Mouse (Mus musculus) v-Abl transformed pro-B cells (cell line): ENCODE data around the gene Gxylt1.

Experiments used
- in situ Hi-C, 2 experiments: fragments of 400-800 bp; cut with MboI; formaldehyde crosslinking; loops; one replicate each; pipeline ENCODE4 v1.15.1; 2025; ENCODE audit not compliant: unreplicated experiment in 2 of 2

Gene Gxylt1

DNA sequence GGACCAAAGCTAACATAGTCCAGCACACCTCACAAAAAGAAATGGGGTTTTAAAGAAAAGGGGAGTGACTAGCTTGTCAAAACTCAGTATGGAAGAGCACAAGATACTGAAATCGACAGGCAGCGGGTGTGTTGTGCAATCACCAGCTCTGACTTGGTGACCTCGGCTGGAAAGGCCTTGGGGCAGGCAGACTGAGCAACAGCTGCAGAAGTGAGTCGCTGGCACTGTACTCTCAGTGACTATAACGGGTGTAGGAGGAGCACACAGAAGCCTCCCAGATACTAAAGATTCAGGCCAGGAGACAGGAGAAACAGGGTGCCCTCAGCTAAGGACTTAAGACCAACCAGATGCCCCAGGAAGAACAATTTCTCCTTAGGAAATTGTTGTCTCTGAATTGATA lies 73.0 kb downstream of the Gxylt1 start:
- in situ Hi-C loops = loop anchor here (25.0 kb wide), 2 partner anchors 765 to 1415 kb away; no protein-coding TSS in a partner anchor

- in situ Hi-C loops = no loop called here
Observed at GRCm38 (mm10) chr15:93191387-93192145, 83.4 kb downstream of the Gxylt1 start.
